Mouse (Mus musculus) embryonic facial prominence, embryonic 12.5 days (tissue): ENCODE measurements at regions not wholly inside any gene's neighbourhood (a gene's known extent, or its start where the extent isn't known, plus 50 kb on each side); places are given as distances from the start of the nearest gene placed in this dataset.

Source experiments
- ATAC-seq: fragments of 200-750 bp; cut with Nextera tagmentation; 2 replicates; pipeline ENCODE4 v1.8.0; 2017; ENCODE audit not compliant: insufficient number of reproducible peaks, insufficient read depth, low FRiP score, low TSS enrichment
- H3K27ac ChIP-seq: fragments of 300-500 bp; sonication (generic); 2 replicates; pipeline ENCODE4 v1.5.1; 2016; ENCODE audit warnings: mild to moderate bottlenecking
- H3K27me3 ChIP-seq: fragments of 300-500 bp; sonication (generic); 2 replicates; pipeline ENCODE4 v1.6.1; 2016; ENCODE audit warnings: mild to moderate bottlenecking, moderate library complexity
- H3K36me3 ChIP-seq: fragments of 300-500 bp; sonication (generic); 2 replicates; pipeline ENCODE4 v1.6.1; 2016; ENCODE audit warnings: mild to moderate bottlenecking
- H3K4me1 ChIP-seq: fragments of 300-500 bp; sonication (generic); 2 replicates; pipeline ENCODE4 v1.6.1; 2016
- H3K4me2 ChIP-seq: fragments of 300-500 bp; sonication (generic); replicated peaks from 2 replicates; pipeline ENCODE4 v1.6.1; 2016; ENCODE audit warnings: mild to moderate bottlenecking, moderate library complexity
- H3K4me3 ChIP-seq: fragments of 300-500 bp; sonication (generic); 2 replicates; pipeline ENCODE4 v1.5.1; 2016; ENCODE audit warnings: mild to moderate bottlenecking
- H3K9ac ChIP-seq: fragments of 300-500 bp; sonication (generic); 2 replicates; pipeline ENCODE4 v1.6.1; 2016; ENCODE audit warnings: mild to moderate bottlenecking, moderate library complexity
- H3K9me3 ChIP-seq: fragments of 300-500 bp; sonication (generic); 2 replicates; pipeline ENCODE4 v1.6.1; 2016; ENCODE audit warnings: mild to moderate bottlenecking, moderate library complexity
- WGBS: fragments of 180-500 bp; shearing (Covaris S2); methylation state at CpG from one replicate; pipeline ENCODE4 v1.1.7; 2016; 5-methylcytosine and 5-hydroxymethylcytosine counted together

DNA sequence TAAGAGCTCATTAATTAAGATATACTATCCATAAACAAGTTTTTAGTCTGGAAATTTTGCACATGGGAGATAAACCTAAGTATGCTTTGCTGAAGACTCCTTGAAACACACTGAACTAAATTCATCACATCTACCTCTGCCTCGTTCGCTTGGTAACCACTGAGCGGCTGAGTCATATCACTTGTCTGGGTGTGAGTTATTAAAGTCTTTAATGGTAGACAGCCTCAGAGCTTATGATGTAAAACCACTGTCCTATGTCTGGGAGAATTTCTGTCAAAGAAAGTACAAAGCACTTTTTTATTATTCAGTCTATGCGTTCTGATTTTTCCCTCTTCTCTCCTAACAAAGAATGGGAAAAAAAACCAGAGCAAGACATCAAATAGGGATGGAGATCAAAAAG, 207.3 kb downstream of the Arl4a start:
- Histone ChIP-seq H3K4me3 (no peak overlapping the region), H3K9ac (no peak overlapping the region), H3K27me3 (no peaks in the 10 kb centered on the region), H3K4me2 (no peak overlapping the region), H3K36me3 (no peaks in the 10 kb centered on the region), H3K4me1 (no peaks in the 10 kb centered on the region), H3K27ac (no peak overlapping the region), H3K9me3 (no peaks in the 10 kb centered on the region)
- 90% methylated on average over 4 of the region's 4 CpGs for WGBS
- no peak for ATAC-seq

DNA sequence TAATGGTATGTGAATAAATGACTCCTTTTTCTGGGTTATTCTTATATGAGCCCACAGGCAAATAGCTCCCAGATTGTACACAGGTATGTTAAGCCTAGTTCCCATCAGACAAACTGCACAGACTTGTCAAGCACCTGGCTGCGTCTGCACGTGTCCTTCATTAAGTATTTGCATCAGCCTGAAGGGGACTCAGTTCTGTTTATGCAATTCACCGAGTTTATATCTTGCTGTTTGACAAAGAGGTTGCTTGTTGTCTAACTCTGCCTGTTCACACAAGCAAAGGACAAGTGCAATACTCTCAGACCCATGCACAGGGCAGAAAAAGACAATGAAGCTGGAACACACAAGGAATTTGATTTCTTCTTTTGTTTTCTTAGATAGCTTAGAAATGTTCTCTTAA, 215.2 kb downstream of the Arl4a start:
- Histone ChIP-seq H3K27ac (no peak overlapping the region), H3K4me2 (no peak overlapping the region), H3K4me3 (no peak overlapping the region), H3K4me1 (no peaks in the 10 kb centered on the region), H3K27me3 (no peaks in the 10 kb centered on the region), H3K36me3 (no peaks in the 10 kb centered on the region), H3K9ac (no peak overlapping the region), H3K9me3 (no peaks in the 10 kb centered on the region)
- WGBS: 53% methylated on average over 3 of the region's 3 CpGs
- ATAC-seq: no peak

DNA sequence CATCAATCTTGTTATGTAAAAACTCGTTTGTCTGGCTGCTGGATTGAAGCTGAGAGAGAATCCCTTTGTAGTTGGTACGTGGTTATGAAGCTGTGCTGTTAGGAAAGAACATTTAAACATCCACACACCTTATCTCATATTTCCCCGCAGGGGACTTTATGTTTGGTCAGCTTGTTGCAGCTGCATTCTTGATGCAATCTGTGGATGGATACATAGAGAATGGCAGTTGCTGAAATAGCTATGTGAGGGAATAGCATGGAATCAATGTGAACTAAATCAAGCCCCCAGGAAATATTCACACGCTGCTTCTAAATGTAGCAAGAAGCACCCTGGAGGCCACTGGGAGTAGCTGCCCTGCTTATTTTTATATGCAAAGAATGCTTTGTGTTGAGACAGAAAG, 236.3 kb downstream of the Arl4a start:
- H3K4me2 ChIP-seq: no peak overlapping the region
- no peaks in the 10 kb centered on the region for H3K9me3 ChIP-seq
- 52% methylated on average over 4 of the region's 4 CpGs for WGBS
- H3K4me1 ChIP-seq: no peaks in the 10 kb centered on the region
- no peaks in the 10 kb centered on the region for H3K27me3 ChIP-seq
- H3K9ac ChIP-seq: no peak overlapping the region
- H3K27ac ChIP-seq: no peak overlapping the region
- no peak overlapping the region for H3K4me3 ChIP-seq
- no peak for ATAC-seq
- H3K36me3 ChIP-seq: no peaks in the 10 kb centered on the region

DNA sequence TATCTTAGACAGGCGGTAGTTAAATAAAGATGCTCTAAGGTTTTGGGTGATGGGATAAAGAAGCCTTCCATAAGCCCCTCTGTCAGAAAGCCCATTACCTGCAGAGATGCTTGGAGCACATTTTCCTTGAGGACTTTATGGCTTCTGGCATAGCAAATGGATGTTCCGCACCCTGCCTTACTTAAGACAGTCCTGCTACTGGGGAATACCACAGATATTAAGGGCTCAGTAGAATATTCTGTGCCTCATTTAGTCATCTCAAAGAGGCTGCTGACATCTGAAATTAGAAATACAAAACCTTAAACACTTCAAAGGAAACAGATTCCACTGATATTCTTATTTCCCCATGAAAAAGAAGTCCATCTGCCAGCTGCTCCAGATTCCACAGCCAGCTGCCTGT, 240.0 kb downstream of the Arl4a start:
- no peak for ATAC-seq
- no peak overlapping the region for H3K9ac ChIP-seq
- no peaks in the 10 kb centered on the region for H3K27me3 ChIP-seq
- WGBS: 72% methylated on average over 2 of the region's 2 CpGs
- no peaks in the 10 kb centered on the region for H3K9me3 ChIP-seq
- H3K4me1 ChIP-seq: no peaks in the 10 kb centered on the region
- no peak overlapping the region for H3K27ac ChIP-seq
- H3K4me3 ChIP-seq: no peak overlapping the region
- H3K36me3 ChIP-seq: no peaks in the 10 kb centered on the region
- no peak overlapping the region for H3K4me2 ChIP-seq

DNA sequence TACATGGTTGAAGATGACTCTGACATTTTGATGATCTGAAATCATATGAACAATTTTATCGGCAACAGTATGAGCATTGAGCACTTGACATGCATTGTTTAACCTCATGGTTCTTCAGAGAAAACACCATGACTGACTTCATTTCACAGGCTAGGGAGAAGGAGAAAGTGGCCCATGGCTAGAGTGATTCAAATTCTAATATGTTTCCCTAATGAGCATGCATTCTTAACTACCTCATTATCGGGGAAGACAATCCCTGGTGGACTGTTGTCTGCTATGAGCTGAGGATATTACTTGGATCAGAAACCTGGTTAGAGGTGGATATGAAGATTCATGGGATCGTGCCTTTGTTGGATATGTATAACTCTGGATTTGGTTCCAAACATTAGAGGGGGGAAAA, 240.9 kb downstream of the Arl4a start:
- Histone ChIP-seq H3K36me3 (no peaks in the 10 kb centered on the region), H3K4me2 (no peak overlapping the region), H3K27ac (no peak overlapping the region), H3K27me3 (no peaks in the 10 kb centered on the region), H3K4me1 (no peaks in the 10 kb centered on the region), H3K9ac (no peak overlapping the region), H3K4me3 (no peak overlapping the region), H3K9me3 (no peaks in the 10 kb centered on the region)
- no peak for ATAC-seq
- WGBS: 88% methylated on average over 3 of the region's 3 CpGs

DNA sequence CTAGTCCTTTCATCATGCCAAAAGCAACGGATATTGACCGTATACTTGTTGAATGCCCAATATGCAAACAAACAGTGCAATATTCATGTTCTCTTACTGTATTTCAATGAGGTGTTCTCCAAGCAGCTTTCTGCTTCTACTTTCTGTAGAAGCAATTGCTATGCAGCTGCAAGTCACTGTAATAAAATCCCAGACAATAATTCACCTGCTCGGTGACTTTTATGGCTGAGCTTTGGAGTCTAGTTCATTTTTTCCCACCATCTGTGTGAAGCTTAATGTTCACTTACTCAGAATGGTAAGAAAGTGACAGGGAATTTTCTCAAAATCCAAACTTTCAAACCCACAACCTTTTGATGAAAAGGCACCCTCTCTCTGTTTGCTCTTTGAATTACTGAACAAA, 252.8 kb downstream of the Arl4a start:
- Histone ChIP-seq H3K27ac (no peak overlapping the region), H3K36me3 (no peaks in the 10 kb centered on the region), H3K27me3 (no peaks in the 10 kb centered on the region), H3K9me3 (no peaks in the 10 kb centered on the region), H3K4me1 (no peaks in the 10 kb centered on the region), H3K4me2 (no peak overlapping the region), H3K9ac (no peak overlapping the region), H3K4me3 (no peak overlapping the region)
- ATAC-seq: no peak
- 93% methylated on average over 3 of the region's 3 CpGs for WGBS

DNA sequence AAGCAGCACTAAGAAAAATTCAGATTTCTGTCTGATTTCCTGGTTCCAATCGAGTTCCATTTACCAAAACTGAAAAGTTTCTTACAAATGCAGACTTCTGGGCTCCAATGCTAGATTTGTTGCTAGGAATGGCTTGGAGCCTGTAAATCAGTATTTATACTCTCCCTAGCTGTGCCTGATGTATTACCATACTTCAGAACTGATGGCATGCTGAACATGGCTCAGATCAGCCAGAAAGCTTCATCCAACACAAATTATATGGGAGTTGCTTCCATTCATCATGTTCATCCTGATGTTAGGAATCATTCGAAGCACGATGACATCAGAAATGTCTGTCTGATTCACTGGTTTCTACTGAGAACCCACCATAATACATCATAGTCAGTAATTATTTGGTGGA, 253.3 kb downstream of the Arl4a start:
- Histone ChIP-seq H3K4me2 (no peak overlapping the region), H3K4me1 (no peaks in the 10 kb centered on the region), H3K27ac (no peak overlapping the region), H3K9me3 (no peaks in the 10 kb centered on the region), H3K27me3 (no peaks in the 10 kb centered on the region), H3K9ac (no peak overlapping the region), H3K36me3 (no peaks in the 10 kb centered on the region), H3K4me3 (no peak overlapping the region)
- 83% methylated on average over 3 of the region's 3 CpGs for WGBS
- ATAC-seq: no peak

DNA sequence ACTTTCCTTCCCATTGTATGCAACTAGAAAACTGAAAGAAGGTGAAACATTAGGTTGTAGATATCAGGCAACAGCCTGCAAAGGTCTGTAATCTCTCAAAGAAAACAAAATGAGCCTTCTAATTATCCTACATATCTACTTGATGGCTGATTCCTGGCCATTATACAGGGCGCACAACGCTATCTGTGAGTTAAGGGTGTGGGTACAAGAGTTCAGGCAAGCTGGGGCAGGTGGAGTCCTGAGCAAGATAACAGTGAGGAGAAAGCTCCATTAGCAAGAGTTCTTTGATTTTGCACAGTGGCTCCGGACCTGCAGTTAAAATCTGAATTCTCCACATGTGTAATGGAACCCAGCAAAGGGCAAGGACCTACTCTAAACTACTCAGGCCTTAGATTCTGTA, 261.7 kb downstream of the Arl4a start:
- H3K9ac ChIP-seq: no peak overlapping the region
- H3K27me3 ChIP-seq: no peaks in the 10 kb centered on the region
- H3K4me2 ChIP-seq: no peak overlapping the region
- WGBS: 79% methylated on average over 3 of the region's 3 CpGs
- H3K9me3 ChIP-seq: no peaks in the 10 kb centered on the region
- no peaks in the 10 kb centered on the region for H3K36me3 ChIP-seq
- H3K27ac ChIP-seq: no peak overlapping the region
- no peak overlapping the region for H3K4me3 ChIP-seq
- no peaks in the 10 kb centered on the region for H3K4me1 ChIP-seq
- ATAC-seq: no peak

DNA sequence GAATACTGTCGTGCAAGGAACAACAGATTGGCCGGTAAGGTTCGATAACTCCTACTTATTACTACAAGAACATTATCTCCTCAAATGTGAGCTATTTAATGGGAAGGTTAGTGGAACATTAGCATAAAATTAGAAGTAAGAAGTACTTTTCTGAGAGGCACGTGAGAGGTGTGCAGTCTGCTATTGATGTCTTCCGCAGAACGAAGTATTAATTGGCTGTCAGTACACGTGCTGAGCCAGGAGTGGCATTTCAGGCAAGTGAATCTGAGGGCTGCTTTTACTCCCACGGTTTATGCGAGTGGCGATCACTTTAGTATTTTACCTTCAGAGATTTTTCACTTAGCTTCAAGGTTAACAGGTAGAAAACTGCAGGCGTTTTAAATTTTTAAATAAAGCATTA, 270.8 kb downstream of the Arl4a start:
- Histone ChIP-seq H3K9ac (no peak overlapping the region), H3K27ac (no peak overlapping the region), H3K4me3 (no peak overlapping the region), H3K4me2 (no peak overlapping the region), H3K27me3 (no peaks in the 10 kb centered on the region), H3K36me3 (no peaks in the 10 kb centered on the region), H3K4me1 (no peaks in the 10 kb centered on the region), H3K9me3 (no peaks in the 10 kb centered on the region)
- WGBS: 88% methylated on average over 11 of the region's 11 CpGs
- no peak for ATAC-seq

DNA sequence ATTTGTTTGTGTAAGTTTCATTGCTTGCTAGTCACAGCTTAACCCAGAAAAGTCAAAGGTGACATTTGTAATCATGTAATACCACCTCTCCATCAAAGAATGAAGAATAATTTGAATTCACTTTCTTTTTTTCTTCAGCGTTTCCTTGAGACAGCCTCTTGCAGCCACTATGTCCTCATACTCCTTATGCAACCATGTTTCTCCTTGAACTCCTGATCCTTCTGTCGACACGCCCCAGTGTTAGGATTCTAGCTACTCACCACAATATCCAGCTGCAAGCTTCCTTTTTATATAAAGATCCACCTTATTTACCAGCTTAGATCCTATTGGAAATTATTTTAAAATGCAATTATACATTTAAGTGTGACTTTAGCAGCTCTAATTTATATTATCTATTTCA, 274.3 kb downstream of the Arl4a start:
- WGBS: 83% methylated on average over 3 of the region's 3 CpGs
- H3K4me2 ChIP-seq: no peak overlapping the region
- H3K27me3 ChIP-seq: no peaks in the 10 kb centered on the region
- no peak overlapping the region for H3K4me3 ChIP-seq
- no peak overlapping the region for H3K27ac ChIP-seq
- H3K9ac ChIP-seq: no peak overlapping the region
- no peaks in the 10 kb centered on the region for H3K36me3 ChIP-seq
- ATAC-seq: no peak
- no peaks in the 10 kb centered on the region for H3K9me3 ChIP-seq
- no peaks in the 10 kb centered on the region for H3K4me1 ChIP-seq

DNA sequence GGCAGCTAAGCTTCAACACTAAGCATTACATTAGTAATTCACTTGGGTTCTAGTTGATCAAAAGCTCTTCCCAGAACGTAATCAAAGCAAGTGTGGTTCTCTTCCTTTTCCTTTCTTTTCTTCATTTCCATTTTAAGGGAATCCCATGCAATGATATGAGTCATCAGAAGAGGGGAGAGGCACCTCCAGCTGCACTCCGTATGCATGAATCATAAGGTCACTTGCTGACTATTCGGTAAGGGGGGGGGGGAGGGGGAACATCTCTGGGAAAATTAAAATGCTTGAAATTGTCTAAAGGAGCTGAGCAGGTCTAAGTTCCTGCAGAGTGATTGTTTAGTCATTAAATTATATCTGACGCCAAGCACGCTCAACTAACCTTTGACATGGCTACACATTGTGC, 275.9 kb downstream of the Arl4a start:
- Histone ChIP-seq H3K27ac (no peak overlapping the region), H3K9me3 (no peaks in the 10 kb centered on the region), H3K9ac (no peak overlapping the region), H3K4me3 (no peak overlapping the region), H3K4me2 (no peak overlapping the region), H3K36me3 (no peaks in the 10 kb centered on the region), H3K4me1 (no peaks in the 10 kb centered on the region), H3K27me3 (no peaks in the 10 kb centered on the region)
- ATAC-seq: no peak
- WGBS: 66% methylated on average over 5 of the region's 5 CpGs

DNA sequence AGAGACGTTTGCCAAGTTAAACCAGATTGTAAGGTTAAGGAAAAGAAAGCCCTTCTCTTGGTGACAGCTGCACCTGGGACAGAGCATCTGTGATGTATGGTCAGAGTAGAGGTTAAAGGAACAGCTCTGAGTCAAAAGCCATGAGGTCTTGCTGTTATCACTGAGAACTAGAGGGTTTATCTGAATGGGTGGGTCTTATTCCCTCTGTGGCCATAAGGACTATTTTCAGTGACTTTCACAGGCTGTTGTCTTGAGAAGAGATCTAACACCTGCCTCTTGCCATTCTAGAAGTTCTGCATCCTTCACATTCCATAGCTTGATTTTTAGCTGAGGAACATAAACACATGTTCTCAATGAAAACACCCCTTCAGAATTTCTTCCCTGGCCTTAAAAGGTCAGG, 276.5 kb downstream of the Arl4a start:
- Histone ChIP-seq H3K4me2 (no peak overlapping the region), H3K9me3 (no peaks in the 10 kb centered on the region), H3K36me3 (no peaks in the 10 kb centered on the region), H3K27ac (no peak overlapping the region), H3K4me3 (no peak overlapping the region), H3K9ac (no peak overlapping the region), H3K27me3 (no peaks in the 10 kb centered on the region), H3K4me1 (no peaks in the 10 kb centered on the region)
- ATAC-seq: no peak
- 59% methylated on average over 1 of the region's 1 CpGs for WGBS

DNA sequence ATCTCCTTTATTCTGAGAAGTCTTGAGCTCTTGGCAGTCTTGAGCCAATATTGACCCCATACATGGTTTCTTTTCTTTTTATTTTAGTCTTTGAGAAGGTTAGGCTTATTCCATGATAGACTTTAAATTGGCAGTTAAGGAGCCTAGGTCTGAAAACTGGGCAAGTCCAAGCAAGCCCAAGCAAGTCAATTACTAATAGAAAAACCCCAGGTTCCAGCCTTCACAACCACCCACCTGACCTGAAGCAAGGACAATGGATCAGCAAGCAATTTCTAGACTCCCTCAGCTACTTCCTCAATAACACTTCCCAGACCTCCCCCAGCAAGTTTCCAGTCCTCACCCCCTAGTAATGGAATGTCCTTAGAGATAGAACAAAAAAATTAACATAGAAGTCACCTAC, 279.9 kb downstream of the Arl4a start:
- ATAC-seq: no peak
- Histone ChIP-seq H3K4me3 (no peak overlapping the region), H3K9me3 (no peaks in the 10 kb centered on the region), H3K4me2 (no peak overlapping the region), H3K27ac (no peak overlapping the region), H3K36me3 (no peaks in the 10 kb centered on the region), H3K4me1 (no peaks in the 10 kb centered on the region), H3K9ac (no peak overlapping the region), H3K27me3 (no peaks in the 10 kb centered on the region)
